Mouse (Mus musculus) ES-Bruce4 (cell line): ENCODE results near the gene Ispd. TPM values are rescaled to one million over a fixed set of nuclear protein-coding genes. Genes with fewer than 3 reads are reported as not detected.

Source experiments
- H3K27ac ChIP-seq: 2 replicates; pipeline ENCODE4 v1.5.1; 2012; ENCODE audit warnings: low read length, inconsistent platforms; ENCODE audit not compliant: insufficient read depth
- H3K27me3 ChIP-seq: 2 replicates; pipeline ENCODE4 v1.6.1; 2012; ENCODE audit warnings: mild to moderate bottlenecking, low read length, inconsistent platforms; ENCODE audit not compliant: control insufficient read depth, poor library complexity, insufficient read depth, severe bottlenecking
- H3K36me3 ChIP-seq: 2 replicates; pipeline ENCODE4 v1.6.1; 2012; ENCODE audit warnings: inconsistent platforms, mild to moderate bottlenecking, low read length, moderate library complexity; ENCODE audit not compliant: control insufficient read depth, poor library complexity, insufficient read depth, severe bottlenecking
- H3K4me1 ChIP-seq: one replicate; pipeline ENCODE4 v1.8.1; 2011; ENCODE audit warnings: low read length; ENCODE audit not compliant: control insufficient read depth, insufficient read depth
- H3K4me3 ChIP-seq: 2 replicates; pipeline ENCODE4 v1.5.1; 2011; ENCODE audit warnings: low read depth, mild to moderate bottlenecking, low read length
- H3K9ac ChIP-seq: 2 replicates; pipeline ENCODE4 v1.6.1; 2012; ENCODE audit warnings: low read depth, mild to moderate bottlenecking, inconsistent platforms; ENCODE audit not compliant: poor library complexity, severe bottlenecking
- H3K9me3 ChIP-seq: replicated peaks from 2 replicates; pipeline ENCODE4 v1.6.1; 2012; ENCODE audit warnings: mild to moderate bottlenecking, low read length, inconsistent platforms; ENCODE audit not compliant: control insufficient read depth, poor library complexity, insufficient read depth, severe bottlenecking
- CTCF ChIP-seq: IDR thresholded peaks from one replicate; pipeline ENCODE4 v1.8.1; 2011; ENCODE audit warnings: low read depth, low read length
- EP300 ChIP-seq: IDR thresholded peaks from 2 replicates; pipeline ENCODE4 v1.6.1; 2011; ENCODE audit warnings: low read depth, low read length; ENCODE audit not compliant: insufficient read depth
- POLR2A ChIP-seq: IDR thresholded peaks from one replicate; pipeline ENCODE4 v1.8.1; 2011; ENCODE audit warnings: low read length; ENCODE audit not compliant: insufficient read depth
- polyA plus RNA-seq: library from polyadenylated mRNA; stranded (reverse); fragments of >200 nt; gene quantifications from 2 replicates; pipeline ENCODE4 v1.2.4, GENCODE M21; 2011; ENCODE audit warnings: low read depth; ENCODE audit not compliant: missing spikeins, insufficient read depth, insufficient read length

The Ispd gene
- polyA plus RNA-seq, 1 experiment: 1.2 TPM

- TF ChIP-seq CTCF (no peak), POLR2A (no peak), EP300 (no peak)
- Histone ChIP-seq H3K27ac (no peak overlapping the region), H3K4me3 (no peak overlapping the region)
These were observed 337.2 kb downstream of the Ispd start for GRCm38 (mm10) chr12:36718417-36718816.

DNA sequence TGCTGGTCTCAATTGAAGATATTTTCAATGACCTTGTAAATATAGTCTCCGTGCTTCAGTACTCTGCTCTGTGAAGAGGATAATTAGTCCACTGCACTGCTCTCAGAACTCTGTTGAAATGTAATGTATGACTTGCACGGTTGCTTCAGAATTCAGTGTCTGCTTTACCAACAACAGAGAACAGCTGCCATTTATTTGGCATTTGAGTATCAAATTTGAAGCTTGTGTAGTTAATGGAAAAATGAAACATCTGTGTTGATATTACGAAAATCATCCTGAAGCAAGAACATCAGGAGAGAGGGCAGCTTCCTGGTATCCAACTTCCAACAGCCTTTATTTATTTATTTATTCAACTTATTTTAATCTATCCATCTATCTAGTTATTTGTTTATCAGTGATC, 337.8 kb downstream of the Ispd start:
- no peak for TF ChIP-seq EP300
- no peak for TF ChIP-seq POLR2A
- no peak for TF ChIP-seq CTCF
- Histone ChIP-seq H3K36me3 (no peaks in the 10 kb centered on the region), H3K4me1 (no peaks in the 10 kb centered on the region), H3K27ac (no peak overlapping the region), H3K9ac (no peak overlapping the region), H3K9me3 (no peaks in the 10 kb centered on the region), H3K27me3 (no peaks in the 10 kb centered on the region), H3K4me3 (no peak overlapping the region)

More at GRCm38 (mm10) chr12:36718417-36718816, 337.2 kb downstream of the Ispd start:
- Histone ChIP-seq H3K9ac (no peak overlapping the region), H3K4me1 (no peaks in the 10 kb centered on the region), H3K9me3 (no peaks in the 10 kb centered on the region), H3K27me3 (no peaks in the 10 kb centered on the region), H3K36me3 (no peaks in the 10 kb centered on the region)

- Histone ChIP-seq H3K9me3 (no peaks in the 10 kb centered on the region), H3K36me3 (no peaks in the 10 kb centered on the region), H3K4me3 (no peak overlapping the region), H3K27me3 (no peaks in the 10 kb centered on the region), H3K9ac (no peak overlapping the region), H3K27ac (no peak overlapping the region), H3K4me1 (no peaks in the 10 kb centered on the region)
- no peak for TF ChIP-seq CTCF
- TF ChIP-seq POLR2A: no peak
- no peak for TF ChIP-seq EP300
These were observed 339.5 kb downstream of the Ispd start for GRCm38 (mm10) chr12:36720779-36721178.

DNA sequence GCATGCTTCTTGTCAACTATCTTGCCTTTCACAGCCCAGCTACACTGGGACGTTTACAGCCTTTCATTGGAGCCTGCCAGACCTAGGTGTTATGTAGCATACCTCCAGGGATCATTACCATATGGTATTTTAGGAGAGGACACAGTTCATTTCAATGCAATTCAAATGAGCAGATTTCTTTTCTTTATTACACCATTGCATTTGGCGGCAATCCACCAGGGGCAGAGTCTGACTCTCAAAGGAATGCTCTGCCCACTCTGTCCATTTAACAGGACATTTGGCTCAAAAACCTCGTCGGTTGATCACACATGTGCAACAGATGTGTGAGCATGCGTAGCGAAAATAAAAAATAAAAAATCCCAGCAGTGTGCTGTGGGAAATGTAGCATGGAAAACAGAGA, 340.0 kb downstream of the Ispd start:
- H3K36me3 ChIP-seq: no peaks in the 10 kb centered on the region
- H3K4me3 ChIP-seq: no peak overlapping the region
- H3K4me1 ChIP-seq: no peaks in the 10 kb centered on the region
- H3K9ac ChIP-seq: no peak overlapping the region
- H3K27ac ChIP-seq: no peak overlapping the region
- no peaks in the 10 kb centered on the region for H3K27me3 ChIP-seq
- TF ChIP-seq POLR2A (no peak), EP300 (no peak), CTCF (no peak)
- H3K9me3 ChIP-seq: no peaks in the 10 kb centered on the region

GRCm38 (mm10) chr12:36722754-36723153, 341.5 kb downstream of the Ispd start:
- Histone ChIP-seq H3K36me3 (no peaks in the 10 kb centered on the region), H3K4me3 (no peak overlapping the region), H3K9ac (no peak overlapping the region), H3K27me3 (no peaks in the 10 kb centered on the region), H3K9me3 (no peaks in the 10 kb centered on the region), H3K4me1 (no peaks in the 10 kb centered on the region), H3K27ac (no peak overlapping the region)
- TF ChIP-seq POLR2A: no peak
- TF ChIP-seq EP300: no peak
- no peak for TF ChIP-seq CTCF

- Histone ChIP-seq H3K4me3 (no peak overlapping the region), H3K27ac (no peak overlapping the region), H3K9ac (no peak overlapping the region), H3K36me3 (no peaks in the 10 kb centered on the region), H3K4me1 (no peaks in the 10 kb centered on the region), H3K9me3 (no peaks in the 10 kb centered on the region), H3K27me3 (no peaks in the 10 kb centered on the region)
- TF ChIP-seq POLR2A: no peak
- no peak for TF ChIP-seq EP300
- TF ChIP-seq CTCF: no peak
These were observed 342.1 kb downstream of the Ispd start for GRCm38 (mm10) chr12:36723302-36723701.
